Mouse (Mus musculus) C2C12 (cell line): ENCODE measurements around the gene Brinp1. TPM values are rescaled to one million over a fixed set of nuclear protein-coding genes. Genes with fewer than 3 reads are reported as not detected.

Experiments
- H3K27me3 ChIP-seq: one replicate; pipeline ENCODE4 v1.6.1; 2011; ENCODE audit not compliant: control insufficient read depth, insufficient read depth, insufficient read length
- H3K36me3 ChIP-seq: one replicate; pipeline ENCODE4 v1.6.1; 2011; ENCODE audit not compliant: control insufficient read depth, insufficient read depth
- H3K4me3 ChIP-seq: one replicate; pipeline ENCODE4 v1.5.1; 2011; ENCODE audit warnings: mild to moderate bottlenecking, control low read depth; ENCODE audit not compliant: poor library complexity, insufficient read depth, severe bottlenecking
- H3K79me2 ChIP-seq: one replicate; pipeline ENCODE4 v1.6.1; 2011; ENCODE audit not compliant: control insufficient read depth, insufficient read depth
- H3K79me3 ChIP-seq: one replicate; pipeline ENCODE4 v1.6.1; 2011; ENCODE audit warnings: low read depth, control low read depth
- H3ac ChIP-seq: one replicate; pipeline ENCODE3; 2011; ENCODE audit warnings: low read depth; ENCODE audit not compliant: control insufficient read depth, insufficient read length
- CEBPB ChIP-seq: IDR thresholded peaks from one replicate; pipeline ENCODE4 v1.6.1; 2011; ENCODE audit warnings: low read depth, mild to moderate bottlenecking, control low read depth, moderate library complexity
- CTCF ChIP-seq: IDR thresholded peaks from one replicate; pipeline ENCODE4 v1.5.1; 2011; ENCODE audit not compliant: control insufficient read depth, insufficient read depth, insufficient read length
- FOSL1 ChIP-seq: IDR thresholded peaks from one replicate; pipeline ENCODE4 v1.8.0; 2011; ENCODE audit warnings: mild to moderate bottlenecking, low read length; ENCODE audit not compliant: poor library complexity, insufficient read depth, severe bottlenecking
- MAX ChIP-seq: IDR thresholded peaks from one replicate; pipeline ENCODE4 v1.6.1; 2011; ENCODE audit warnings: mild to moderate bottlenecking, control low read depth
- MYOD1 ChIP-seq: IDR thresholded peaks from one replicate; pipeline ENCODE4 v1.6.1; 2011; ENCODE audit warnings: low read depth; ENCODE audit not compliant: control insufficient read depth, insufficient read length
- MYOG ChIP-seq: IDR thresholded peaks from one replicate; pipeline ENCODE4 v1.6.1; 2011; ENCODE audit not compliant: control insufficient read depth, insufficient read length; ENCODE audit errors: extremely low read depth
- USF1 ChIP-seq: IDR thresholded peaks from one replicate; pipeline ENCODE4 v1.6.1; 2011; ENCODE audit warnings: low read depth, mild to moderate bottlenecking, control low read depth, moderate library complexity
- polyA plus RNA-seq: library from polyadenylated mRNA; unstranded; fragments of >200 nt; fragmentation: generic; extraction: Trizol; gene quantifications from one replicate; pipeline ENCODE4 v1.2.1, GENCODE M21; 2012; ENCODE audit warnings: missing spikeins

Gene Brinp1
- polyA plus RNA-seq, 1 experiment, result 0.01 TPM

- no peaks in the 10 kb centered on the region for H3K27me3 ChIP-seq
- no peak overlapping the region for H3K4me3 ChIP-seq
- H3K36me3 ChIP-seq, result no peaks in the 10 kb centered on the region
- no peak overlapping the region for H3ac ChIP-seq
- TF ChIP-seq CTCF (no peak), FOSL1 (no peak), MAX (no peak), MYOG (no peak), MYOD1 (no peak), USF1 (no peak), CEBPB (no peak)
- no peaks in the 10 kb centered on the region for H3K79me3 ChIP-seq
- H3K79me2 ChIP-seq, result no peaks in the 10 kb centered on the region
Measured at GRCm38 (mm10) chr4:68806502-68806901, 147.7 kb downstream of the Brinp1 start.

- Histone ChIP-seq H3ac (no peak overlapping the region), H3K36me3 (no peaks in the 10 kb centered on the region), H3K79me3 (no peaks in the 10 kb centered on the region), H3K79me2 (no peaks in the 10 kb centered on the region), H3K27me3 (no peaks in the 10 kb centered on the region), H3K4me3 (no peak overlapping the region)
- TF ChIP-seq MYOD1 (no peak), USF1 (no peak), MYOG (no peak), MAX (no peak), CTCF (no peak), CEBPB (no peak), FOSL1 (no peak)
Measured at GRCm38 (mm10) chr4:68801923-68802855, 152.0 kb downstream of the Brinp1 start.

GRCm38 (mm10) chr4:68790003-68790402 lies 164.2 kb downstream of the Brinp1 start:
- H3K4me3 ChIP-seq, result no peak overlapping the region
- no peaks in the 10 kb centered on the region for H3K79me3 ChIP-seq
- H3K36me3 ChIP-seq, result no peaks in the 10 kb centered on the region
- TF ChIP-seq CTCF, result no peak
- no peak for TF ChIP-seq CEBPB
- TF ChIP-seq FOSL1, result no peak
- no peak for TF ChIP-seq MYOG
- no peak for TF ChIP-seq USF1
- TF ChIP-seq MYOD1, result no peak
- TF ChIP-seq MAX, result no peak
- H3ac ChIP-seq, result no peak overlapping the region
- H3K27me3 ChIP-seq, result no peaks in the 10 kb centered on the region
- no peaks in the 10 kb centered on the region for H3K79me2 ChIP-seq

- H3K27me3 ChIP-seq, result no peaks in the 10 kb centered on the region
- no peaks in the 10 kb centered on the region for H3K79me3 ChIP-seq
- no peaks in the 10 kb centered on the region for H3K36me3 ChIP-seq
- no peak overlapping the region for H3K4me3 ChIP-seq
- H3K79me2 ChIP-seq, result no peaks in the 10 kb centered on the region
- H3ac ChIP-seq, result no peak overlapping the region
- TF ChIP-seq CTCF (no peak), MAX (no peak), CEBPB (no peak)
Measured at GRCm38 (mm10) chr4:68788477-68788999, 165.7 kb downstream of the Brinp1 start.

GRCm38 (mm10) chr4:68787642-68788041 lies 166.6 kb downstream of the Brinp1 start:
- Histone ChIP-seq H3K4me3 (no peak overlapping the region), H3K36me3 (no peaks in the 10 kb centered on the region), H3ac (no peak overlapping the region), H3K79me2 (no peaks in the 10 kb centered on the region), H3K79me3 (no peaks in the 10 kb centered on the region), H3K27me3 (no peaks in the 10 kb centered on the region)
- TF ChIP-seq CTCF (no peak), FOSL1 (no peak), MAX (no peak)

GRCm38 (mm10) chr4:68768256-68768655 lies 185.9 kb downstream of the Brinp1 start:
- no peaks in the 10 kb centered on the region for H3K27me3 ChIP-seq
- no peaks in the 10 kb centered on the region for H3K36me3 ChIP-seq
- H3K79me2 ChIP-seq, result no peaks in the 10 kb centered on the region
- H3ac ChIP-seq, result no peak overlapping the region
- no peaks in the 10 kb centered on the region for H3K79me3 ChIP-seq
- TF ChIP-seq USF1 (no peak), FOSL1 (no peak), CTCF (no peak), CEBPB (no peak), MYOD1 (no peak), MAX (no peak)
- no peak overlapping the region for H3K4me3 ChIP-seq
